Mouse (Mus musculus) megakaryocyte, embryonic 14.5 days (primary cell): ENCODE data around the gene Mmrn1. TPM values are rescaled to one million over a fixed set of nuclear protein-coding genes. Genes with fewer than 3 reads are reported as not detected.
"Not testable (repeated sequence)": the region's sequence is repeated elsewhere in the genome, so short reads cannot be mapped to it uniquely, and the experiment has no call there.

ENCODE experiments used
- H3K27me3 ChIP-seq: replicated peaks from 2 replicates; pipeline ENCODE3; 2012; ENCODE audit warnings: inconsistent platforms
- H3K36me3 ChIP-seq: replicated peaks from 2 replicates; pipeline ENCODE3; 2012; ENCODE audit warnings: low read length, inconsistent platforms, mixed read lengths
- H3K4me1 ChIP-seq: 2 replicates; pipeline ENCODE4 v1.6.1; 2012; ENCODE audit warnings: inconsistent platforms
- H3K4me3 ChIP-seq: replicated peaks from 2 replicates; pipeline ENCODE3; 2012; ENCODE audit warnings: moderate library complexity, mild to moderate bottlenecking, inconsistent platforms
- H3K9me3 ChIP-seq: 2 replicates; pipeline ENCODE4 v1.6.1; 2012; ENCODE audit warnings: inconsistent platforms
- FLI1 ChIP-seq: IDR thresholded peaks from 2 replicates; pipeline ENCODE4 v1.6.1; 2012; ENCODE audit warnings: low read length, inconsistent platforms, mixed read lengths
- GATA1 ChIP-seq: IDR thresholded peaks from 3 replicates; pipeline ENCODE4 v1.6.1; 2012; ENCODE audit warnings: mixed read lengths, low read length, inconsistent platforms, borderline replicate concordance
- polyA plus RNA-seq: library from polyadenylated mRNA; stranded (reverse); fragments of >175 nt; gene quantifications from 2 replicates; pipeline ENCODE4 v1.2.3, GENCODE M21; 2012; ENCODE audit warnings: low replicate concordance; ENCODE audit not compliant: insufficient read depth

Mmrn1 gene
- 2.7 and 7.1 TPM in 2 replicates for polyA plus RNA-seq

DNA sequence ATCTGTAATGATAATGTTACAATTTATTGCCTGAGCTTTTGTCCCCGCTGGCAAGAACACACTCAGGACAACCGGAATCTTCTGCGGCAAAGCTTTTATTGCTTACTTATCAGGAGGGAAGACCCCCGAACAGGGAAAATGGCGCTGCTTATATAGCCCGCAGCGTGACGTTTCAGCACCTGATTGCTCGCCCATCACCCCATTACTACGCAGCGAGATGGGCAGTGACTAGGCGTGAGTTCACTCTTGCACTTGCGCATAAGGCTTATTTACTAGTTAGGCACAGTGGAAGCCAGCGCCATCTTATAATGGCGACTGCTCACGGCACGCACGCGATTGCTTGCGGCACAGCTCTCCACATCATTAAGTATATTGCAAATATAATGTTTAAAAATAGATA lies at the start of gene Mmrn1:
TSS of gene Mmrn1 (plus strand) at position 301 of the 400 bp plus-strand sequence.
- H3K4me3 ChIP-seq, H3K4me1 ChIP-seq, H3K9me3 ChIP-seq, H3K36me3 ChIP-seq, H3K27me3 ChIP-seq: not testable (repeated sequence)

DNA sequence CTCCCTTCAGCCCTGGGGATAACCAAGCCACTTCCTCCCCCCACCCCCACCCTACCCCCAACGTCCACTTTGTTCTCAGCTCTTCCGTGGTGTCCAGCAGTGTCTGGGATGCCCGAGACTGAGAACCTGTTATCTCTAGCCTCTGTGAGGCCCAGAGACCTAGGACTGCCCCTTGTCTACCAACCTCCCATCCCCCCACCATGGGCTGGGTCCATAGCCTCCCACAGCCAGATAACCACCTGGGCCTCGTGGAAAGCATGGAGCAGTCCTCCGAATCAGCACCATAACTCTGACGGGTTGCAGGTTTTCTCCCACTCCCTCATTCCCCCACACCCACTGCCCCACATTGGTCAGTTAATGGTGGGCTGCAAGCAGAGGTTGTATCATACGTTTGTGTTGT lies 44.4 kb upstream of the Mmrn1 start:
- H3K27me3 ChIP-seq = no peaks in the 10 kb centered on the region
- H3K36me3 ChIP-seq = no peaks in the 10 kb centered on the region
- H3K4me3 ChIP-seq = no peak overlapping the region
- no peaks in the 10 kb centered on the region for H3K9me3 ChIP-seq
- H3K4me1 ChIP-seq = peaks cover 4% of the 10 kb centered on the region; the same call in 1 of the 2 replicates
- TF ChIP-seq FLI1 (no peak), GATA1 (no peak)

DNA sequence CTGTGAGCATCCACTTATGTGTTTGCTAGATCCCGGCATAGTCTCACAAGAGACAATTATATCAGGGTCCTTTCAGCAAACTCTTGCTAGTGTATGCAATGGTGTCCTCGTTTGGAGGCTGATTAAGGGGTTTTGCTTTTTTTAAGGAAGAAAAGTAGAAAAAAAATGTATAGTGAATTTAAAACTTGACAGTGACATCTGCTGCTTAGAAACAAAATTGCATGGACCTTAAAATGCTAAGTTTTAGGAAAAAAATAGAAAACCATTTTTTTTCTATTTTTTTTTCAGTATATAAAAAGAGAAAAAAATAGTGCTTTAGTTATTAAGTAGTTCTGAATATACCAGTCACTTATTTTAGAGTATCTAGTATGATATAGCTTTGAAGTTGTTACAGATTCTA lies 43.2 kb upstream of the Mmrn1 start:
- H3K27me3 ChIP-seq = no peaks in the 10 kb centered on the region
- no peak for TF ChIP-seq GATA1
- TF ChIP-seq FLI1 = no peak
- H3K4me1 ChIP-seq = peaks cover 4% of the 10 kb centered on the region; the same call in 1 of the 2 replicates
- H3K9me3 ChIP-seq = no peaks in the 10 kb centered on the region
- H3K36me3 ChIP-seq = no peaks in the 10 kb centered on the region
- H3K4me3 ChIP-seq = no peak overlapping the region

- TF ChIP-seq GATA1 (no peak), FLI1 (no peak)
- H3K27me3 ChIP-seq = no peaks in the 10 kb centered on the region
- peaks cover 10% of the 10 kb centered on the region; the same call in 1 of the 2 replicates for H3K4me1 ChIP-seq
- peaks cover 4% of the 10 kb centered on the region; the same call in 1 of the 2 replicates for H3K9me3 ChIP-seq
- H3K36me3 ChIP-seq = no peaks in the 10 kb centered on the region
- no peak overlapping the region for H3K4me3 ChIP-seq
Measured at GRCm38 (mm10) chr6:60907272-60907671, 17.5 kb upstream of the Mmrn1 start.

GRCm38 (mm10) chr6:60931364-60931763 lies 6.6 kb downstream of the Mmrn1 start:
- Histone ChIP-seq H3K36me3 (no peaks in the 10 kb centered on the region), H3K4me1 (peaks cover 51% of the 10 kb centered on the region)

GRCm38 (mm10) chr6:60934835-60935234 lies 10.1 kb downstream of the Mmrn1 start:
- Histone ChIP-seq H3K9me3 (no peaks in the 10 kb centered on the region), H3K4me1 (peaks cover 61% of the 10 kb centered on the region), H3K36me3 (no peaks in the 10 kb centered on the region), H3K4me3 (peak overlapping the region; percentile 56), H3K27me3 (no peaks in the 10 kb centered on the region)
- TF ChIP-seq GATA1 = no peak
- TF ChIP-seq FLI1 = no peak

More at GRCm38 (mm10) chr6:60931364-60931763, 6.6 kb downstream of the Mmrn1 start:
- Histone ChIP-seq H3K27me3 (no peaks in the 10 kb centered on the region), H3K4me3 (no peak overlapping the region), H3K9me3 (no peaks in the 10 kb centered on the region)
- TF ChIP-seq FLI1 (no peak), GATA1 (no peak)

GRCm38 (mm10) chr6:60935448-60936130 lies 10.8 kb downstream of the Mmrn1 start:
- peak overlapping the region; percentile 83 for H3K4me3 ChIP-seq
- H3K4me1 ChIP-seq = peaks cover 61% of the 10 kb centered on the region
- H3K36me3 ChIP-seq = no peaks in the 10 kb centered on the region
- TF ChIP-seq FLI1 (no peak), GATA1 (no peak; the same call in 2 of the 3 replicates)
- H3K27me3 ChIP-seq = no peaks in the 10 kb centered on the region
- H3K9me3 ChIP-seq = no peaks in the 10 kb centered on the region

GRCm38 (mm10) chr6:60944178-60944577 lies 19.4 kb downstream of the Mmrn1 start:
- peaks cover 4% of the 10 kb centered on the region for H3K36me3 ChIP-seq

GRCm38 (mm10) chr6:60944621-60945020 lies 19.8 kb downstream of the Mmrn1 start:
- TF ChIP-seq FLI1 = no peak
- TF ChIP-seq GATA1 = no peak

More at GRCm38 (mm10) chr6:60944178-60944577, 19.4 kb downstream of the Mmrn1 start:
- Histone ChIP-seq H3K27me3 (no peaks in the 10 kb centered on the region), H3K4me3 (peak overlapping the region; percentile 94), H3K4me1 (peaks cover 54% of the 10 kb centered on the region), H3K9me3 (no peaks in the 10 kb centered on the region)
- TF ChIP-seq GATA1 (no peak), FLI1 (no peak)

GRCm38 (mm10) chr6:60950415-60950814 lies 25.6 kb downstream of the Mmrn1 start:
- TF ChIP-seq FLI1 (no peak), GATA1 (no peak)
- Histone ChIP-seq H3K9me3 (no peaks in the 10 kb centered on the region), H3K4me1 (peaks cover 41% of the 10 kb centered on the region), H3K4me3 (no peak overlapping the region), H3K36me3 (peaks cover 18% of the 10 kb centered on the region), H3K27me3 (no peaks in the 10 kb centered on the region)

More at GRCm38 (mm10) chr6:60944621-60945020, 19.8 kb downstream of the Mmrn1 start:
- peak overlapping the region; percentile 94 for H3K4me3 ChIP-seq
- H3K9me3 ChIP-seq = no peaks in the 10 kb centered on the region
- H3K36me3 ChIP-seq = peaks cover 8% of the 10 kb centered on the region
- peaks cover 54% of the 10 kb centered on the region for H3K4me1 ChIP-seq
- H3K27me3 ChIP-seq = no peaks in the 10 kb centered on the region
